Mouse (Mus musculus): ENCODE data around the gene Fam205a2. TPM values are rescaled to one million over a fixed set of nuclear protein-coding genes. Genes with fewer than 3 reads are reported as not detected.
"Not testable (repeated sequence)": the region's sequence is repeated elsewhere in the genome, so short reads cannot be mapped to it uniquely, and the experiment has no call there.

The Fam205a2 gene
- polyA plus RNA-seq (2014; fragmentation: Nextera tagmentation; extraction: Ambion mirVana), result not detected in 2 replicates

DNA sequence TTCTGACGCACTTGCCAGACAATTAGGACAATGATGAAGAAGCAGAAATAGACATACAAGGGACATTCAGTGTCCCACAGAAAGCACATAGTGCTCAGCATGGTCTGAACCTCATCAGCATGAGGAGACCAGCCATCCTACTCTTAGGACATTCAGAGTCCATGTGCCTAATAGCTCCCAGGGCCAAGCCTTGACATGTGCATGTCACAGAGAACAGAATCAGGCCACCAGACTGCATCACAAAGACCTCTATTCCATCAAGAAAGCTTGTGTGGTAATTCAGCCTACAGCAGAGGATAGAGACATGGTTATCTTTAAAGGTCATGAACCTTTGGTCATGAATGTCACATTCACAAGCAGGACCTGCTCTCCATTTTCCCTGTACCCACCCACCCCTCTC is at the start of gene Fam205a2:
TSS of gene Fam205a2 (minus strand) at position 101 of the 400 bp plus-strand sequence.
- not testable (repeated sequence) for ATAC-seq (ENCODE audit: low FRiP score); H3K4me3 ChIP-seq (ENCODE audit: low read depth, low read length); H3K4me1 ChIP-seq (replicated peaks; ENCODE audit: control insufficient read depth, insufficient read depth, low read length); H3K36me3 ChIP-seq (ENCODE audit: control insufficient read depth, insufficient read depth, low read length); H3K27me3 ChIP-seq (ENCODE audit: control insufficient read depth, insufficient read depth, low read length); H3K9ac ChIP-seq (ENCODE audit: low read depth, low read length); DNase-seq (ENCODE audit: low spot score); H3K4me2 ChIP-seq (replicated peaks; ENCODE audit: low read depth, low read length); H3K9me3 ChIP-seq (ENCODE audit: control insufficient read depth, low read length); H3K27ac ChIP-seq (ENCODE audit: low read depth, low read length)
- WGBS, result no CpG with 5 or more reads among the region's 1 CpGs

Other genes with a start within 250 kb of the Fam205a2 start
- not detected in 2 replicates for gene Gm21953, start 233.9 kb downstream of the Fam205a2 start, polyA plus RNA-seq (2014; fragmentation: Nextera tagmentation; extraction: Ambion mirVana)
- not detected in 2 replicates for gene Fam205a3, start 209.8 kb downstream of the Fam205a2 start, polyA plus RNA-seq (2014; fragmentation: Nextera tagmentation; extraction: Ambion mirVana)
- not detected in 2 replicates for gene Gm21586, start 88.8 kb downstream of the Fam205a2 start, polyA plus RNA-seq (2014; fragmentation: Nextera tagmentation; extraction: Ambion mirVana)
- not detected in 2 replicates for gene Gm2163, start 61.4 kb downstream of the Fam205a2 start, polyA plus RNA-seq (2014; fragmentation: Nextera tagmentation; extraction: Ambion mirVana)
- gene Gm10591, start 84.0 kb upstream of the Fam205a2 start, polyA plus RNA-seq (2014; fragmentation: Nextera tagmentation; extraction: Ambion mirVana), result not detected in 2 replicates
- gene Gm2564, start 101.5 kb upstream of the Fam205a2 start, polyA plus RNA-seq (2014; fragmentation: Nextera tagmentation; extraction: Ambion mirVana), result not detected in 2 replicates
- gene Ccl27b, start 127.1 kb upstream of the Fam205a2 start, polyA plus RNA-seq (2014; fragmentation: Nextera tagmentation; extraction: Ambion mirVana), result not detected in 2 replicates
- not detected in 2 replicates for gene Il11ra2, start 133.7 kb upstream of the Fam205a2 start, polyA plus RNA-seq (2014; fragmentation: Nextera tagmentation; extraction: Ambion mirVana)
- gene 4930578G10Rik, start 207.4 kb upstream of the Fam205a2 start, polyA plus RNA-seq (2014; fragmentation: Nextera tagmentation; extraction: Ambion mirVana), result 1.1 and 1.7 TPM in 2 replicates
- gene Ccl19, start 228.4 kb upstream of the Fam205a2 start, polyA plus RNA-seq (2014; fragmentation: Nextera tagmentation; extraction: Ambion mirVana), result 0.60 TPM in 1 of 2 replicates, not detected in the other
- gene Ccl21a, start 245.8 kb upstream of the Fam205a2 start, polyA plus RNA-seq (2014; fragmentation: Nextera tagmentation; extraction: Ambion mirVana), result 2.1 TPM in 2 replicates

Data from hindbrain, embryonic 11.5 days (tissue).